Mouse (Mus musculus): ENCODE data around the gene Thrap3. TPM values are rescaled to one million over a fixed set of nuclear protein-coding genes. Genes with fewer than 3 reads are reported as not detected.

The Thrap3 gene
- polyA plus RNA-seq, 1 experiment from 2014 or later: 185 TPM

DNA sequence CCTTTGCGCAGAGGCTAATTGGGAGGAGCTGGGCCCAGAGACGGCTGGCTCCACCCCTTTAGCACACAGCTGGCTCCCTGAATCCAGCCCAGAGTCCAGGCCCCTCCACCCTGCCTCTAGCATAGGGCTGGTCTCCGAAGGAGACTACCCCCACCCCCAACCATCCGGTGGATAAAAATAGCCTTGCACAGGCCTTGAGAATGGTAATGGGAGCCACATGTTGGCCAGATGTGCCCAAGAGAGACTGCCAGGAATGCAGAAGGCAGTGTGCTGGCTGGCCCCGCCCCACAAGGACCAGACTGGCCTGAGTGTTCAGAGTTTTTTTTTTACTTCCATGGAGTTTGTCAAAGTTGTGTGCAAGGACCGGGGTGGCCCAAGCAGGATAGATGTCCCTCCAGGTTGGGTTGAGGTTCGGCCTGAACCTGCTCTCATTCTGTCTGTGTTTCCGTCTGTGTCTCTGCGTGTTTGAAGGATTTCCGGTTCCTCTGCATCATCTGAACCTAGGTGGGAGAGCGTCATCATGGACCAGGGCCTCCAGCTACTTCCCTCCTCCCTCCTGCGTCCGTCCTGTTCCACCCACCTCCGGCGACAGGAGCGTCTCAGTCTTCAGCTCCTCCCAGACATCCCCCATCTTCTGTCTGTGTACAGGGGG, 52.1 kb downstream of the Thrap3 start:
- Histone ChIP-seq H3K27ac (replicated peaks; ENCODE audit: low read depth, low read length) (peak overlapping the region; percentile 89), H3K4me1 (ENCODE audit: control insufficient read depth, insufficient read depth, low read length) (peaks cover 35% of the 10 kb centered on the region), H3K27me3 (replicated peaks; ENCODE audit: control insufficient read depth, insufficient read depth, low read length) (no peaks in the 10 kb centered on the region), H3K4me2 (ENCODE audit: low read depth, low read length) (peak overlapping the region; percentile 84), H3K9me3 (ENCODE audit: control insufficient read depth, low read length) (no peaks in the 10 kb centered on the region), H3K36me3 (ENCODE audit: control insufficient read depth, insufficient read depth, low read length) (peaks cover 22% of the 10 kb centered on the region), H3K9ac (ENCODE audit: low read depth, low read length) (peak overlapping the region; percentile 45; the same call in 1 of the 2 replicates), H3K4me3 (ENCODE audit: low read depth, low read length) (peak overlapping the region; percentile 68)
- ATAC-seq (ENCODE audit: low read depth) (peak; percentile 91), DNase-seq (ENCODE audit: low spot score) (peak; percentile 98)
- 18% methylated on average over 16 of the region's 16 CpGs for WGBS

DNA sequence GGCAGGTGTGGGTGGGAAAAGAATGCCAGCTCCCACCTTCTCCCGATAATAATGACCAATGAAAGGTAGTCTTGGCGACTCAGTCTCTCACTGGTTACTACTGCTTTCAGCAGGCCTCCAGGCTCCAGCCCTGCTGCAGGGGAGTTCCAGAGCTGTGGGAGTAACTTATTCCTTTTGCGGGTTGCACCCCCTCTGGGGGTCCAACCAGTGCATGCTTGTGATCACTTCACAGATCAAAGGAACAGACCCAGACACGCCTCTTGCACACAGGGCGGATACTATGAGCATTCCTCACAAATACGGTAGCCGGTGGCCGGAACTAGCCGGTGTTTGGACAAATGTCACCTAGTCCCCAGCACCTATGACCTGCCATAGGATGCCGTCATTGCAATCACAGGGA, 52.8 kb downstream of the Thrap3 start:
- no peaks in the 10 kb centered on the region for H3K27me3 ChIP-seq (replicated peaks; ENCODE audit: control insufficient read depth, insufficient read depth, low read length)
- H3K27ac ChIP-seq (replicated peaks; ENCODE audit: low read depth, low read length): peak overlapping the region; percentile 89
- DNase-seq (ENCODE audit: low spot score) (peak; percentile 44), ATAC-seq (ENCODE audit: low read depth) (no peak)
- peak overlapping the region; percentile 68 for H3K4me3 ChIP-seq (ENCODE audit: low read depth, low read length)
- H3K36me3 ChIP-seq (ENCODE audit: control insufficient read depth, insufficient read depth, low read length): peaks cover 22% of the 10 kb centered on the region
- no peaks in the 10 kb centered on the region for H3K9me3 ChIP-seq (ENCODE audit: control insufficient read depth, low read length)
- peaks cover 31% of the 10 kb centered on the region for H3K4me1 ChIP-seq (ENCODE audit: control insufficient read depth, insufficient read depth, low read length)
- peak overlapping the region; percentile 74 for H3K9ac ChIP-seq (ENCODE audit: low read depth, low read length)
- peak overlapping the region; percentile 84 for H3K4me2 ChIP-seq (ENCODE audit: low read depth, low read length)
- WGBS: 16% methylated on average over 10 of the region's 10 CpGs

DNA sequence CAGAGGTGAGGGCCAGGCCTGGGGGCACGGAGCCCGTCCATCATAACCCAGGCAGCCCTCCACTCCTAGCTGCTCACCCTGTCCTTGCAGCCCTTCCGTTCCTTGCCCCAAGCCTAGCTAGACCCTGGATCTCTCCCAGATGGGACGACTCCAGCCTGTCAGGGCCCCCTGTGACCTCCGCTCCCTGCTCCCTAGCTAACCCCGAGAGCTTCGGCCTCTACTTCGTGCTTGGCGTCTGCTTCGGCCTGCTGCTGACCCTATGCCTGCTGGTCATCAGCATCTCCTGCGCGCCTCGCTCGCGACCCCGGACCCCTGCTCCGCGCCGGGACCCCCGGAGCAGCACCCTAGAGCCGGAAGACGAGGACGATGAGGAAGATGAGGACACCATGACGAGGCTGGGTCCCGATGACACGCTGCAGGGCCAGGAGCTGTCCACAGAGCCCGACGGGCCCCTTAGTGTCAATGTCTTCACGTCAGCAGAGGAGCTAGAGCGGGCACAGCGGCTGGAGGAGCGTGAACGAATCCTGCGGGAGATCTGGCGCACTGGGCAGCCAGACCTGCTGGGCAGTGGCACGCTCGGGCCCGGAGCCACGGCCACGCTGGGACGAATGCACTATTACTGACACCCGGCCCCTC, 53.4 kb downstream of the Thrap3 start:
- DNase-seq (ENCODE audit: low spot score): no peak

DNA sequence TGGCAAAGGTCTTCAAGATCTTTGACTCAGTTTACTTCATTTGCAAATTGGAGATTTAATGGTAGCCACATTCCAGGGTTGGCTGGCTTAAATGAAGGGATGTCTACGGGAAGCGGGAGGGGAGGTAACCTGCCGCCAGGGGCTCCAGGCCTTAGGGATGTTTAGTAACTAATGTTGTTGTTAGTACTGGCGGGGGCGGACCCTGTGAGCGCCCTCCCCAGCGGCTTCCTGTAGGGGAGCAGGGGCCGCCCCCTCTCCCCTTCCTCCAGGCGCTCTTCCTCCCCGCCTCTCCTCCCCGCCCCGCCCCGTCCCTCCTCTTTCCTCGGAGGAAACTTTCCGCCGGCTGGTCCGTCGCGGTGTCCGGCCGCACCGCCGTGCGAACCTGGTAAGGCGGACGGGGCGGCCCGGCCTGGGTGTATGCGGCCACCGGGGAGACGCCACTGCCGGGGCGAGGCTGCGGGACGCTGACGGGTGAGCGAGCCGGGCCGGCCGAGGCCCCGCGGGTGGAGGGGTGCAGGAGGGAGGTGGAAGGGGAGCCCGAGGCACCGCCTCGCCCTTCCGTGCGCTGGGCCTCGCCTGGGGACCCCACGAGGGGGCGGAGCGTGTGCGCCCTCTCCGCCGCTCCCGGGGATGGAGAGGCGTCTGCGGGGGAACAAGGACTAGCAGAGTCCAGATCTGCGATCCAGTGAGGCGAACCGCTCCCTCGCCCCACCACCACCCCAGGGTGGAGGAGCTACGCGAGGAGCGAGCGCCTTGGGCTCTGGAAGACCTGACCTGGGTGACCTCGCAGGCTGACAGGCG, 54.2 kb downstream of the Thrap3 start:
- no peaks in the 10 kb centered on the region for H3K27me3 ChIP-seq (replicated peaks; ENCODE audit: control insufficient read depth, insufficient read depth, low read length)
- 2% methylated on average over 39 of the region's 67 CpGs for WGBS
- peak overlapping the region; percentile 89 for H3K27ac ChIP-seq (replicated peaks; ENCODE audit: low read depth, low read length)
- H3K9me3 ChIP-seq (ENCODE audit: control insufficient read depth, low read length): no peaks in the 10 kb centered on the region
- ATAC-seq (ENCODE audit: low read depth) (peak; percentile 73), DNase-seq (ENCODE audit: low spot score) (peak; percentile 92)
- H3K4me2 ChIP-seq (ENCODE audit: low read depth, low read length): peak overlapping the region; percentile 84
- peaks cover 21% of the 10 kb centered on the region for H3K36me3 ChIP-seq (ENCODE audit: control insufficient read depth, insufficient read depth, low read length)
- peaks cover 31% of the 10 kb centered on the region for H3K4me1 ChIP-seq (ENCODE audit: control insufficient read depth, insufficient read depth, low read length)
- H3K4me3 ChIP-seq (ENCODE audit: low read depth, low read length): peak overlapping the region; percentile 68
- peak overlapping the region; percentile 74 for H3K9ac ChIP-seq (ENCODE audit: low read depth, low read length)

More for the DNA sequence above, 53.4 kb downstream of the Thrap3 start:
- no peak; the same call in 1 of the 2 replicates for ATAC-seq (ENCODE audit: low read depth)
- Histone ChIP-seq H3K36me3 (ENCODE audit: control insufficient read depth, insufficient read depth, low read length) (peaks cover 22% of the 10 kb centered on the region), H3K27me3 (replicated peaks; ENCODE audit: control insufficient read depth, insufficient read depth, low read length) (no peaks in the 10 kb centered on the region), H3K27ac (replicated peaks; ENCODE audit: low read depth, low read length) (peak overlapping the region; percentile 89), H3K4me2 (ENCODE audit: low read depth, low read length) (peak overlapping the region; percentile 84), H3K4me1 (ENCODE audit: control insufficient read depth, insufficient read depth, low read length) (peaks cover 31% of the 10 kb centered on the region), H3K9me3 (ENCODE audit: control insufficient read depth, low read length) (no peaks in the 10 kb centered on the region), H3K9ac (ENCODE audit: low read depth, low read length) (peak overlapping the region; percentile 74), H3K4me3 (ENCODE audit: low read depth, low read length) (peak overlapping the region; percentile 68)
- 14% methylated on average over 32 of the region's 42 CpGs for WGBS

DNA sequence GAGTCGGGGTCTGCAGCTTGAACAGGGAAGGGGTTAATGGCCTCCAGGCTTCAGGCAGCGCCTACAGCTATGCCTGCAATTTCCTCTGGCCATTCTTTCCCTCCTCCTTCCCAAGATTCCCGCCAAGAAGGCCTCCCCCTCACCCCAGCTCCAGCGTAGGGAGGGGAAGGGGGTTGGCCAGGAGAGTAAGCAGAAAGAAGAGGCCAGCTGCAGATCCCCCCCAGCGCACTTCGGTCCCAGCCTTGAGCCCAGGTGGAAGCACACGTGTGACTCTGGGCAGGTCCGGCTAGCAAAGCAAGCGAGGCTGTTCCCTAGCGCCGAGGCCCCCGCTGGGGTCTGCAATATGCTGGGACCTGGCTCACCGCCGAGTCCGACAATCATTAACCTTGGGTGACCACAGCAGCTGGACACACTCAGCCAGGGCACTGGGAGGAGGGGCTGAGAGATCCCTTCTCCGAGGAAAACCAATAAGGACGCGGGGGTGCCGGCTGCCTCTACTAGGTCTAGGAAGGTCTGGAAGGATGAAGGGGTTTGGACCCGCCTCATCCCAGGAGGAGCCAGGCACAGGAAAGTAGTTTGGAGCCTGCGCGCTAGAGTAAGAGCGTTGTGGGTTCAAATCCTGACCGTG, 54.9 kb downstream of the Thrap3 start, which contains the start of gene Eva1b:
Gene Eva1b, plus strand, starts transcription at position 212 of the 628 bp plus-strand sequence.
- ATAC-seq (ENCODE audit: low read depth): peak; percentile 58
- Histone ChIP-seq H3K9me3 (ENCODE audit: control insufficient read depth, low read length) (no peaks in the 10 kb centered on the region), H3K27me3 (replicated peaks; ENCODE audit: control insufficient read depth, insufficient read depth, low read length) (no peaks in the 10 kb centered on the region), H3K4me2 (ENCODE audit: low read depth, low read length) (peak within 1 kb of the TSS; percentile 84), H3K27ac (replicated peaks; ENCODE audit: low read depth, low read length) (peak within 1 kb of the TSS; percentile 89), H3K9ac (ENCODE audit: low read depth, low read length) (peak within 1 kb of the TSS; percentile 74), H3K36me3 (ENCODE audit: control insufficient read depth, insufficient read depth, low read length) (peaks cover 15% of the 10 kb centered on the region), H3K4me3 (ENCODE audit: low read depth, low read length) (peak within 1 kb of the TSS; percentile 68), H3K4me1 (ENCODE audit: control insufficient read depth, insufficient read depth, low read length) (peaks cover 31% of the 10 kb centered on the region)
- WGBS: under 1% methylated on average over 23 of the region's 24 CpGs
- peak; percentile 87 for DNase-seq (ENCODE audit: low spot score)

DNA sequence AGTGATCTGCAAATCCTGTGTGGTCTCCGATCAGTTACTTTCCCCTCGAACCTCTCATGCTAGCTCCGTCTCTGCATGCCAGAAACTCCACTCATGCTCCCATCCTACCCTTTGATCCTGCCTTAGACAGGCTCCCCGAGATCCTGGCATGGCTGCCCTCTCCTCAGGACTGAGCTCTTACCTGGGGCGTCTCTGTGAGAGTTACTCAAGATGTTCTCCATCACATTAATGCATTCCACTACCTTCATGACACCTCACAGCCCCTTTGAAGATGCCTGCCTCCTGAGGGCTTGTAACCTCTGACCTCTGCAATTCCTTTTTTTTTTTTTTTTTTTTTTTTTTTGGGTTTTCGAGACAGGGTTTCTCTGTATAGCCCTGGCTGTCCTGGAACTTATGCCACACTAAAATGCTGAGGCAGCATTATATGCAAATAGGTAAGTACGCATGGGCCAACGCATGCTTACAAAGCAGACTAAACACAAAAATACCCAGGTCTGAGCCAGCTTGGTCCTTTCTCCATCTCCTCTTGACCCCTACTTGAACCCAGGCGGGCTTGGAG, 55.5 kb downstream of the Thrap3 start:
- WGBS: 27% methylated on average over 9 of the region's 9 CpGs
- peak overlapping the region; percentile 89 for H3K27ac ChIP-seq (replicated peaks; ENCODE audit: low read depth, low read length)
- peak overlapping the region; percentile 84 for H3K4me2 ChIP-seq (ENCODE audit: low read depth, low read length)
- H3K27me3 ChIP-seq (replicated peaks; ENCODE audit: control insufficient read depth, insufficient read depth, low read length): no peaks in the 10 kb centered on the region
- peak overlapping the region; percentile 74 for H3K9ac ChIP-seq (ENCODE audit: low read depth, low read length)
- no peak for ATAC-seq (ENCODE audit: low read depth)
- H3K4me1 ChIP-seq (ENCODE audit: control insufficient read depth, insufficient read depth, low read length): peaks cover 31% of the 10 kb centered on the region
- H3K36me3 ChIP-seq (ENCODE audit: control insufficient read depth, insufficient read depth, low read length): peaks cover 13% of the 10 kb centered on the region
- H3K9me3 ChIP-seq (ENCODE audit: control insufficient read depth, low read length): no peaks in the 10 kb centered on the region
- H3K4me3 ChIP-seq (ENCODE audit: low read depth, low read length): peak overlapping the region; percentile 68; the same call in 1 of the 2 replicates
- DNase-seq (ENCODE audit: low spot score): no peak

DNA sequence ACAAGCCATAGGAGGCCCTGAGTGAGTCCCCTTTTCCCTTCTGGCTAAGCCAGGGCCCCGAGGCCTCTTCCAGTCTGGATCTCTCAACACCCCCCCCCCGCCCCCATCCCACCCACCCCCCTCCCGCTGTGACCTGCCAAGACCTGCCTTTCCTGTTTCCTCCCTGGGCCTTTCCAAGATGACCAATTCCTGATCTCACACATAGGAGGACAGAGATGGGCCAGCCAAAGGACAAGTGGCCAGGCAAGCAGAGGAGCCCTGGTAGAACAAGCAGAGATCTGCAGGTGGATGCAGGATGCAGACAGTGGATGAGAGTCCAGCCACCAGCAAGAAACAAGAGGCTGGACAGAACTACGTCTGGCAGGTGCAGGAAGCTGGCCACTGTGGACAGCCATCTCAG, 57.2 kb downstream of the Thrap3 start:
- 37% methylated on average over 4 of the region's 4 CpGs for WGBS
- DNase-seq (ENCODE audit: low spot score) (no peak), ATAC-seq (ENCODE audit: low read depth) (no peak)

DNA sequence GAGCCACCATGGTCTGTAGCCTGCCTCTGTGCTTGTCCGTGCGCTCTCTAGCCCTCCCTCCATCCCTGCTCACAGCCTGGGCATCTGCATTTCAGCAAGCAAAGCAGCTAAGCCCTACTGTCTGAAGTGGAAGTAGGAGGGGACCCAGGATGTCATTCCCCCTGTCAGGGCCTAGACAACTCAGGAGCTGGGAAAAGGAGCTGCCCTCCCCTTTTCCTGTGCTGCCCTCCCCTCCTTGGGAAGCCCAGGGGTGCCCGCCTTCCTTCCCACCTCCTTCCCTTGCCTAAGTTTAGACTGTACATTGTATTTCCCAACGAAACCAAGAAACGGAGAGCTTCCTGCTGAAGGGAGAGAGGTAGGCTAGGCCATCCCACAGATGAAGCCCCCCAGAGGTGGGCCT, 61.5 kb downstream of the Thrap3 start:
- Histone ChIP-seq H3K4me3 (ENCODE audit: low read depth, low read length) (no peak overlapping the region), H3K27me3 (replicated peaks; ENCODE audit: control insufficient read depth, insufficient read depth, low read length) (no peaks in the 10 kb centered on the region), H3K36me3 (ENCODE audit: control insufficient read depth, insufficient read depth, low read length) (peaks cover 43% of the 10 kb centered on the region), H3K4me2 (ENCODE audit: low read depth, low read length) (no peak overlapping the region), H3K9me3 (ENCODE audit: control insufficient read depth, low read length) (no peaks in the 10 kb centered on the region), H3K27ac (replicated peaks; ENCODE audit: low read depth, low read length) (no peak overlapping the region), H3K9ac (ENCODE audit: low read depth, low read length) (no peak overlapping the region), H3K4me1 (ENCODE audit: control insufficient read depth, insufficient read depth, low read length) (no peaks in the 10 kb centered on the region)
- no peak for DNase-seq (ENCODE audit: low spot score)
- no peak for ATAC-seq (ENCODE audit: low read depth)
- WGBS: 70% methylated on average over 5 of the region's 5 CpGs

More for the DNA sequence above, 57.2 kb downstream of the Thrap3 start:
- Histone ChIP-seq H3K9ac (ENCODE audit: low read depth, low read length) (no peak overlapping the region), H3K27ac (replicated peaks; ENCODE audit: low read depth, low read length) (no peak overlapping the region), H3K4me1 (ENCODE audit: control insufficient read depth, insufficient read depth, low read length) (peaks cover 19% of the 10 kb centered on the region), H3K4me2 (ENCODE audit: low read depth, low read length) (no peak overlapping the region), H3K36me3 (ENCODE audit: control insufficient read depth, insufficient read depth, low read length) (peaks cover 2% of the 10 kb centered on the region; the same call in 1 of the 2 replicates), H3K4me3 (ENCODE audit: low read depth, low read length) (no peak overlapping the region), H3K27me3 (replicated peaks; ENCODE audit: control insufficient read depth, insufficient read depth, low read length) (no peaks in the 10 kb centered on the region), H3K9me3 (ENCODE audit: control insufficient read depth, low read length) (no peaks in the 10 kb centered on the region)

Measured in embryonic facial prominence, embryonic 14.5 days (tissue).